ENCODE assay signal across 21 mouse cellular contexts in genomic region chr5:136269937-136270336, GRCm38 (mm10). TPM values are rescaled to one million over a fixed set of nuclear protein-coding genes. Genes with fewer than 3 reads are reported as not detected.
DNase-seq lines count a peak whose midpoint lies in the region; ATAC-seq and TF ChIP-seq lines count a peak whose summit lies in the region.
"Had no signal": no experiment of that assay in that cellular context is flagged by ENCODE, and none has a peak within 500 bp of the region (broad histone marks: within the 10 kb centered on the region; RNA-seq: fewer than 3 reads in every experiment).

No protein-coding gene starts in this region.

- no peak overlapping the region for H3ac ChIP-seq in myocyte (ENCODE audit: control insufficient read depth, insufficient read length)

- no peaks in the 10 kb centered on the region for H3K9me3 ChIP-seq in lung, embryonic 14.5 days (ENCODE audit: low read depth, low read length)
- H3K9me3 ChIP-seq in embryonic facial prominence, embryonic 15.5 days (replicated peaks), result no peaks in the 10 kb centered on the region
- H3K9me3 ChIP-seq: liver, embryonic 15.5 days; midbrain, embryonic 10.5 days; neural tube, embryonic 12.5 days had no signal

- no peak overlapping the region for H3K27ac ChIP-seq in lung, embryonic 14.5 days (ENCODE audit: low read depth)
- peak overlapping the region; percentile 48; the same call in 1 of the 2 replicates for H3K27ac ChIP-seq in embryonic facial prominence, embryonic 15.5 days (replicated peaks)
- H3K27ac ChIP-seq: left cerebral cortex, adult 2 months; liver, embryonic 15.5 days; midbrain, embryonic 10.5 days; neural tube, embryonic 12.5 days had no signal

- no peaks in the 10 kb centered on the region for H3K79me2 ChIP-seq in myocyte (ENCODE audit: control insufficient read depth, insufficient read depth)

- no peak for TF ChIP-seq POLR2A in myocyte (IDR thresholded peaks at IDR 0.05; ENCODE audit: insufficient read length, low read depth)

- DNase-seq in lung, embryonic 14.5 days, result peak; percentile 49
- DNase-seq in lung, postnatal 10 days, result no peak
- DNase-seq in ZHBTc4 (ENCODE audit: low read depth, low spot score), result peak; percentile 58
- DNase-seq in layer of hippocampus, adult 11-12 months (ENCODE audit: low spot score), result no peak
- DNase-seq in thymus, postnatal 36 days, result no peak
- DNase-seq: adrenal gland, postnatal 25 days; cerebellum, adult 11 months; cerebellum, postnatal 14 days; kidney, adult 2 months; kidney, postnatal 14 days; left cerebral cortex, postnatal 4 days; lung, postnatal 4 days; thymus, adult 18-20 months had no signal

- H3K27me3 ChIP-seq in lung, embryonic 14.5 days (ENCODE audit: insufficient read depth, low read length), result no peaks in the 10 kb centered on the region
- H3K27me3 ChIP-seq in embryonic facial prominence, embryonic 15.5 days, result no peaks in the 10 kb centered on the region
- no peaks in the 10 kb centered on the region for H3K27me3 ChIP-seq in myocyte (ENCODE audit: control insufficient read depth, insufficient read depth, insufficient read length)
- H3K27me3 ChIP-seq: liver, embryonic 15.5 days; neural tube, embryonic 12.5 days had no signal

- H3K9ac ChIP-seq in lung, embryonic 14.5 days, result no peak overlapping the region
- H3K9ac ChIP-seq in embryonic facial prominence, embryonic 15.5 days, result no peak overlapping the region
- H3K9ac ChIP-seq: liver, embryonic 15.5 days; neural tube, embryonic 12.5 days had no signal

- H3K36me3 ChIP-seq in lung, embryonic 14.5 days (ENCODE audit: insufficient read depth), result peaks cover 24% of the 10 kb centered on the region
- peaks cover 6% of the 10 kb centered on the region for H3K36me3 ChIP-seq in embryonic facial prominence, embryonic 15.5 days
- peaks cover 6% of the 10 kb centered on the region for H3K36me3 ChIP-seq in myocyte (ENCODE audit: control insufficient read depth, insufficient read depth)

- WGBS in lung, embryonic 14.5 days, result 47% methylated on average over 4 of the region's 4 CpGs
- WGBS in embryonic facial prominence, embryonic 15.5 days, result 40% methylated on average over 4 of the region's 4 CpGs

- H3K4me2 ChIP-seq in lung, embryonic 14.5 days, result no peak overlapping the region
- no peak overlapping the region for H3K4me2 ChIP-seq in embryonic facial prominence, embryonic 15.5 days (replicated peaks)
- H3K4me2 ChIP-seq in myocyte (ENCODE audit: low read depth), result peak overlapping the region; percentile 40
- H3K4me2 ChIP-seq: liver, embryonic 15.5 days; neural tube, embryonic 12.5 days had no signal

- ATAC-seq in lung, embryonic 14.5 days (ENCODE audit: insufficient read depth), result no peak
- ATAC-seq in embryonic facial prominence, embryonic 15.5 days (ENCODE audit: insufficient number of reproducible peaks, low FRiP score, low TSS enrichment, low read depth), result peak; percentile 58; the same call in 1 of the 2 replicates
- ATAC-seq: activated CD4-positive, CD25-positive, alpha-beta regulatory T cell, adult 4 months; forebrain, embryonic 16.5 days had no signal

- no peak overlapping the region for H3K4me3 ChIP-seq in lung, embryonic 14.5 days (ENCODE audit: low read depth, low read length)
- no peak overlapping the region for H3K4me3 ChIP-seq in embryonic facial prominence, embryonic 15.5 days (replicated peaks)
- no peak overlapping the region for H3K4me3 ChIP-seq in myocyte
- H3K4me3 ChIP-seq: left cerebral cortex, adult 2 months; liver, embryonic 15.5 days; midbrain, embryonic 10.5 days; neural tube, embryonic 12.5 days had no signal

- no peak for TF ChIP-seq CTCF in lung, embryonic 14.5 days (IDR thresholded peaks at IDR 0.05; ENCODE audit: low read depth)

- no peaks in the 10 kb centered on the region for H3K4me1 ChIP-seq in lung, embryonic 14.5 days (ENCODE audit: insufficient read depth)
- H3K4me1 ChIP-seq in embryonic facial prominence, embryonic 15.5 days, result peaks cover 16% of the 10 kb centered on the region
- H3K4me1 ChIP-seq: liver, embryonic 15.5 days; neural tube, embryonic 12.5 days had no signal

TF ChIP-seq in myocyte, 11 proteins besides CTCF, POLR2A, EP300 and RAD21:
- TF ChIP-seq REST (IDR thresholded peaks at IDR 0.05; ENCODE audit: insufficient read depth, insufficient read length) (no peak), MYOD1 (IDR thresholded peaks at IDR 0.05; ENCODE audit: control insufficient read depth in 1 of 3, insufficient read length in 2 of 3, low read depth in 2 of 3) (peak; percentile 94 to 99 (median 99)), MYOG (IDR thresholded peaks at IDR 0.05; ENCODE audit: control insufficient read depth in 1 of 3, insufficient read depth in 1 of 3, insufficient read length in 2 of 3, low read depth in 2 of 3) (peak in 2 of 3 experiments; percentile 66 to 79), MAX (IDR thresholded peaks at IDR 0.05; ENCODE audit: low read depth) (no peak), TCF12 (IDR thresholded peaks at IDR 0.05; ENCODE audit: insufficient read depth, poor library complexity, severe bottlenecking) (peak; percentile 91)

RNA-seq across cellular contexts. Expression of gene Sh2b2, which starts 23.6 kb away (rescaled TPM):
- 5.7 and 5.9 TPM in 2 replicates for polyA plus RNA-seq in lung, embryonic 14.5 days (2014; fragmentation: Nextera tagmentation; extraction: Ambion mirVana)
- polyA plus RNA-seq in embryonic facial prominence, embryonic 15.5 days (2015; fragmentation: Nextera tagmentation; extraction: Ambion mirVana), result 8.2 and 9.1 TPM in 2 replicates
- 7.7 TPM for polyA plus RNA-seq in myocyte (2012; fragmentation: generic; extraction: Trizol)

Comparison
In these comparisons a context has a peak if more than half of its experiments do, and no peak if none do; other contexts are left out.
1. DNase-seq: peak in lung, embryonic 14.5 days (single experiment) and ZHBTc4 (single experiment); none in lung, postnatal 10 days (single experiment), layer of hippocampus, adult 11-12 months (single experiment) and thymus, postnatal 36 days (0 of 2).